Mouse (Mus musculus) myocyte (in vitro differentiated cells): ENCODE data around the gene Oxct2a.
"Not testable (repeated sequence)": the region's sequence is repeated elsewhere in the genome, so short reads cannot be mapped to it uniquely, and the experiment has no call there.

Experiments used
- CEBPB ChIP-seq: IDR thresholded peaks from 2 replicates; pipeline ENCODE4 v1.6.1; 2011; ENCODE audit warnings: mild to moderate bottlenecking, moderate library complexity; ENCODE audit not compliant: poor library complexity, insufficient read depth, severe bottlenecking
- MYOG ChIP-seq, 3 experiments: IDR thresholded peaks; one replicate each; pipeline ENCODE4 v1.6.1; 2011; ENCODE audit warnings: control low read depth in 2 of 3, low read depth in 2 of 3, mild to moderate bottlenecking in 2 of 3; ENCODE audit not compliant: insufficient read length in 2 of 3, control insufficient read depth in 1 of 3, insufficient read depth in 1 of 3
- POLR2A ChIP-seq: IDR thresholded peaks from one replicate; pipeline ENCODE4 v1.6.1; 2011; ENCODE audit warnings: low read depth, mild to moderate bottlenecking, control low read depth, moderate library complexity; ENCODE audit not compliant: insufficient read length

DNA sequence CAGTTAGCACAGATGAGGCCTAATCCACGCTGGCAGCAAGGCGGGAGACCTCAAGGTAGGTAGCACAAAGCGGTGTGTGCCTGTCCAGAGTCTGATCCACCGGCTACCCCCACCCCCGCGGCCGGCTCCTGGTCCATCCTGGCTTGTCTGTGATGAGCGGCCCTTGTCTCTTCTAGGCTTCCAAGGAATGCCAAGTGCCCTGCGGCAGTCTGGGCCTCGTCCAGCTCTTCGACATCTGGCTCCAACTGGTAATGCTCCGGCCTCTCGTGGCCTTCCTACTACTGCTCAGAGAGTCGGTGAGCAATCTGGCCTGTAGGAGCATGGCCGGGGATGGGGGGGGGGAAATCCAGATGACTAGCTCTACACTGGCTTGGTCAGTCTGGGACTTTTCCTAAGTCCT is 28.4 kb downstream of the Oxct2a start:
- TF ChIP-seq POLR2A; CEBPB; MYOG (IDR thresholded peaks at IDR 0.05; ENCODE audit: control insufficient read depth in 1 of 3, insufficient read depth in 1 of 3, insufficient read length in 2 of 3, low read depth in 2 of 3): not testable (repeated sequence)
